Mouse (Mus musculus): ENCODE measurements around the gene Rnase12.

DNA sequence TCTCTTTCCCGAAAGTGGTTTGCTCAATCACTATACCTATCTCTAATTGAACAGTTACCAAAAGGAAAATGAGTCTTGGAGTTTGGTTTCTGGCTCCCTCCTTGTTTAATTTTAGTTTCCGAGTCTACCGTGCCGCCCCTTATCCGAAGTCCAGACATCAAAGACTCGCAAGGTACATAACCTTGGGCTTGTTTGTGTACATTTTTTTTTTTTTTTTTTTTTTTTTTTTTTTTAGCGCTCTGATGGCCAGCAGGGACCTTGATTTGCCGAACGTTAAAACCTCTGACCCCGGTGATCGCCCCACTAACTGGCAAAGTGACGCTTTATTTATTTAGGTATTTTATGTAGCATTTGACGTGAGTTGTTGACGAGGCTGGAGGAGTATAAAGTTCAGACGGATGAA, 32.2 kb upstream of the Rnase12 start:
- TF ChIP-seq CTCF (IDR thresholded peaks at IDR 0.05; ENCODE audit: low read depth) (no peak), EP300 (IDR thresholded peaks at IDR 0.05; ENCODE audit: low read depth) (no peak)
